Mouse (Mus musculus) kidney, adult 9 months (tissue): ENCODE measurements around the gene 4933406M09Rik.

Source experiments
- DNase-seq: peaks from one replicate; pipeline ENCODE4 v3.0.0; 2022

The 4933406M09Rik gene

GRCm38 (mm10) chr1:134440437-134440836 is 54.7 kb downstream of the 4933406M09Rik start:
- no peak for DNase-seq
